Mouse (Mus musculus) neural tube, embryonic 14.5 days (tissue): ENCODE measurements around the gene Ctnnbl1. TPM values are rescaled to one million over a fixed set of nuclear protein-coding genes. Genes with fewer than 3 reads are reported as not detected.

ENCODE experiments used
- ATAC-seq: fragments of 200-750 bp; cut with Nextera tagmentation; 2 replicates; pipeline ENCODE4 v1.8.0; 2017; ENCODE audit warnings: low read depth, mild to moderate bottlenecking, moderate TSS enrichment, moderate library complexity
- H3K27ac ChIP-seq: fragments of 300-500 bp; sonication (generic); 2 replicates; pipeline ENCODE4 v1.5.1; 2014; ENCODE audit warnings: low read depth, mild to moderate bottlenecking, control low read depth, low read length, moderate library complexity, mixed read lengths
- H3K27me3 ChIP-seq: fragments of 300-500 bp; sonication (generic); 2 replicates; pipeline ENCODE4 v1.6.1; 2014; ENCODE audit warnings: low read length; ENCODE audit not compliant: control insufficient read depth, insufficient read depth
- H3K36me3 ChIP-seq: fragments of 300-500 bp; sonication (generic); 2 replicates; pipeline ENCODE4 v1.6.1; 2014; ENCODE audit warnings: low read length, mixed read lengths; ENCODE audit not compliant: control insufficient read depth, insufficient read depth
- H3K4me1 ChIP-seq: fragments of 300-500 bp; sonication (generic); 2 replicates; pipeline ENCODE4 v1.6.1; 2014; ENCODE audit warnings: low read length; ENCODE audit not compliant: control insufficient read depth, insufficient read depth
- H3K4me2 ChIP-seq: fragments of 300-500 bp; sonication (generic); 2 replicates; pipeline ENCODE4 v1.6.1; 2014; ENCODE audit warnings: mild to moderate bottlenecking, low read depth, low read length, control low read depth
- H3K4me3 ChIP-seq: fragments of 300-500 bp; sonication (generic); 2 replicates; pipeline ENCODE4 v1.5.1; 2014; ENCODE audit warnings: low read depth, low read length, control low read depth, mixed read lengths
- H3K9ac ChIP-seq: fragments of 300-500 bp; sonication (generic); replicated peaks from 2 replicates; pipeline ENCODE4 v1.6.1; 2014; ENCODE audit warnings: low read depth, mild to moderate bottlenecking, control low read depth, low read length, mixed read lengths
- H3K9me3 ChIP-seq: fragments of 300-500 bp; sonication (generic); 2 replicates; pipeline ENCODE4 v1.6.1; 2016; ENCODE audit warnings: low read length; ENCODE audit not compliant: control insufficient read depth
- WGBS: fragments of 180-500 bp; shearing (Covaris S2); extraction: QIAGEN DNeasy Blood & Tissue Kit; methylation state at CpG from one replicate; pipeline ENCODE4 v1.1.7; 2014; 5-methylcytosine and 5-hydroxymethylcytosine counted together
- polyA plus RNA-seq: library from polyadenylated mRNA; unstranded; fragments of >200 nt; fragmentation: Nextera tagmentation; extraction: Ambion mirVana; gene quantifications from 2 replicates; pipeline ENCODE4 v1.2.1, GENCODE M21; 2014

The Ctnnbl1 gene
- polyA plus RNA-seq, 1 experiment from 2014 or later, result 59.4 TPM

DNA sequence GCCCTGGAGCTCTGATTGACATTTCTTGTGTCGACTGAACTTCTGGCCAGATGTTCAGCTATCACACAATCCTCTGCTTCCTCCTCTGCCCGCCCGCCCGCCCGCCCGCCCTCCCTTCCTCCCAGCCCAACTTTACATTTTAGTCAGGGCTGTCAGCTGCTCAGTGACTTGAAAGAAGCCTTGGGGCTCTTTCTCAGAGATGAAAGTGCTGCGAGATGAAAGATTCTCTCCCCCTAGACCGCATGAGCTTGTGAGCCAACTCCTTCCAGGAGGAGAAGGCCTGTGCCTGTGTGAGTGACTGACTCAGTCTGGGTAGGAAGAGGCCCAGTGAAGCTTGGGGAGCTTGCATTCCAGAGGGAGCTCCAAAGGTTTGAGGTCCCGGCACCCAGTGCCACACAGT is 9.4 kb downstream of the Ctnnbl1 start:
- Histone ChIP-seq H3K9me3 (no peaks in the 10 kb centered on the region), H3K36me3 (no peaks in the 10 kb centered on the region), H3K4me2 (no peak overlapping the region), H3K27ac (no peak overlapping the region), H3K4me1 (peaks cover 14% of the 10 kb centered on the region), H3K27me3 (no peaks in the 10 kb centered on the region), H3K4me3 (no peak overlapping the region), H3K9ac (no peak overlapping the region)
- WGBS, result 82% methylated on average over 9 of the region's 9 CpGs
- no peak for ATAC-seq

GRCm38 (mm10) chr2:157747989-157748388 is 10.8 kb downstream of the Ctnnbl1 start:
- H3K4me1 ChIP-seq, result peaks cover 28% of the 10 kb centered on the region
- 47% methylated on average over 2 of the region's 2 CpGs for WGBS
- no peaks in the 10 kb centered on the region for H3K36me3 ChIP-seq
- H3K9ac ChIP-seq, result no peak overlapping the region
- H3K9me3 ChIP-seq, result no peaks in the 10 kb centered on the region
- no peak overlapping the region for H3K4me3 ChIP-seq
- no peaks in the 10 kb centered on the region for H3K27me3 ChIP-seq
- ATAC-seq, result no peak
- H3K4me2 ChIP-seq, result no peak overlapping the region
- H3K27ac ChIP-seq, result no peak overlapping the region

DNA sequence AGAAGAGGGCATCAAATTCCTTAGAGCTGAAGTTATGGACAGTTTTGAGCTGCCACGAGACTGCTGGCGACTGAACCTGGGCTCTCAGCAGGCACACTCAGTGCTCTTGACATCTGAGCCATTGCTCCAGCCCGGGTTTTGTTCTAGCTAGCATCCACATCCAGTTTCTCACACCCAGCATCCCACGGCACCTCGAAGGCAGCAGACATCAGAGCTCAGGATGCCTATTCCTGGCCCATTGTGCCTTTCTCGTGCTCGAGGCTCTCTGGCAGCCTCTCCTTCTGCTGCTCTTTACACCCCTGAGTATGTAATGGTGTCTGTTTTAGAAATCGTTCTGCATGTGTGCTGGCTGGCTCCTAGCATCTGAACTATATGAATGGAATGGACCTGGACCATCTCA is 13.3 kb downstream of the Ctnnbl1 start:
- no peak for ATAC-seq
- Histone ChIP-seq H3K4me3 (no peak overlapping the region), H3K9ac (0 out of 2 replicates have a peak overlapping the region, but pooled peaks have one; percentile 25), H3K27ac (peak overlapping the region; percentile 84), H3K27me3 (no peaks in the 10 kb centered on the region), H3K9me3 (no peaks in the 10 kb centered on the region), H3K36me3 (no peaks in the 10 kb centered on the region), H3K4me2 (no peak overlapping the region), H3K4me1 (peaks cover 41% of the 10 kb centered on the region)
- 75% methylated on average over 8 of the region's 8 CpGs for WGBS

DNA sequence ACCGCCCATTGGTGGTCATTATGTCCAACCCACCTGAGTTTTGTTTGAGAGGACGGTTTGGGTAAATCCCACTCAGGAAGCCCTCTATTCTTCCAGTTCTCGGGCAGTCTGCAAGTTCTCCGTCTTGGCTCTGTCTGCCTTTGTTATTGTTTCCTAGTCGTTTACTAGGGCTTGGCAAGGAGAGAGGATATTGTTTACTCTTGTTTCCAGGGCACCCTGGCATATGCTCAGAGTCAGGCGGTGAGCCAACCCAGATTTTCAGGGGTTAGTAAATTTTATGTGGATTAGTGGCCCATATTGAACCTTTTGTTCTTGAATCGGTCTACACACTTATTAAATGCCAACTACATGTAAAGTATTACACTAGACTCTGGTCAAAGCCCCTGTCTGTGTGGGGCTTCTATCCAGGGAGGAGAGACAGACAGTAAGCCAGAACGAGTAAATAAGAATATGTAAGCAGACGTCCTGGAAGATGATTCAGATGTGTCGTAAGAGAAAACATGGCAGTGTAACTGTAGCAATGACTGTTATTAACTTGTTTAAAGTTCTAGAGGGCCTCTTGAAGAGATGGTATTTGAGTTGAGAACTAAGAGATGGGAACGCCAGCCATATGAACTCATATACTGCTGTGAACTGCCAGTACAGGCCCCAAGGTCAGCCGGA is 13.9 kb downstream of the Ctnnbl1 start:
- H3K9me3 ChIP-seq, result no peaks in the 10 kb centered on the region
- no peak overlapping the region for H3K4me2 ChIP-seq
- H3K27ac ChIP-seq, result peak overlapping the region; percentile 84
- no peak for ATAC-seq
- 57% methylated on average over 12 of the region's 12 CpGs for WGBS
- peaks cover 46% of the 10 kb centered on the region for H3K4me1 ChIP-seq
- H3K36me3 ChIP-seq, result no peaks in the 10 kb centered on the region
- H3K4me3 ChIP-seq, result no peak overlapping the region
- H3K9ac ChIP-seq, result peak overlapping the region; percentile 4; the same call in 1 of the 2 replicates
- no peaks in the 10 kb centered on the region for H3K27me3 ChIP-seq

GRCm38 (mm10) chr2:157751589-157752373 is 14.6 kb downstream of the Ctnnbl1 start:
- ATAC-seq, result peak; percentile 67; the same call in 1 of the 2 replicates
- peaks cover 46% of the 10 kb centered on the region for H3K4me1 ChIP-seq
- 33% methylated on average over 22 of the region's 22 CpGs for WGBS

GRCm38 (mm10) chr2:157752374-157752743 is 15.2 kb downstream of the Ctnnbl1 start:
- WGBS, result 32% methylated on average over 7 of the region's 7 CpGs
- no peaks in the 10 kb centered on the region for H3K27me3 ChIP-seq
- H3K4me3 ChIP-seq, result no peak overlapping the region
- no peaks in the 10 kb centered on the region for H3K36me3 ChIP-seq
- H3K4me1 ChIP-seq, result peaks cover 46% of the 10 kb centered on the region
- H3K9ac ChIP-seq, result peak overlapping the region; percentile 25; the same call in 1 of the 2 replicates
- no peaks in the 10 kb centered on the region for H3K9me3 ChIP-seq
- peak overlapping the region; percentile 22; the same call in 1 of the 2 replicates for H3K4me2 ChIP-seq
- no peak for ATAC-seq
- peak overlapping the region; percentile 84 for H3K27ac ChIP-seq

More at GRCm38 (mm10) chr2:157751589-157752373, 14.6 kb downstream of the Ctnnbl1 start:
- no peak overlapping the region for H3K4me3 ChIP-seq
- no peaks in the 10 kb centered on the region for H3K9me3 ChIP-seq
- H3K27me3 ChIP-seq, result no peaks in the 10 kb centered on the region
- H3K9ac ChIP-seq, result peak overlapping the region; percentile 25; the same call in 1 of the 2 replicates
- peak overlapping the region; percentile 84 for H3K27ac ChIP-seq
- no peaks in the 10 kb centered on the region for H3K36me3 ChIP-seq
- H3K4me2 ChIP-seq, result peak overlapping the region; percentile 22; the same call in 1 of the 2 replicates

DNA sequence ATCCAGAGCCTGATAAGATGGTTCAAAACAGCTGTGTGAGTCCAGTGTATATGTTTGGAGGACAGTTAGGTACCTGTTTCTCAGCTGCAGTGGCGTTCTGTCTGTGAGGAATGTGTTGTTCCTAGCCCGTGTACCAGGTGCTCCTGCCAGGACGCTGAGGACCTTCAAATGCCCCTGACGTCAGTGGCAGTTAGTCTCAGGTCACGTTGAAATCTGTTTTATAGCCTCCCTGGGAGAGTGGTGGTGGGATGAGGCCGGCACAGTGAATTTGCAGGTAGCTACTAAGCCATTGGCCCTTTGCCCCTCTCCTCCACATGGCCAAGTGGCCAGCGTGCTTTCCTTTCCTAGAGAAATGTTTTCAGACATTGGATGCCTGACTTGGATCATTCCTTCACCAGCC is 18.6 kb downstream of the Ctnnbl1 start:
- Histone ChIP-seq H3K4me1 (peaks cover 40% of the 10 kb centered on the region), H3K9ac (no peak overlapping the region), H3K27ac (peak overlapping the region; percentile 61), H3K36me3 (no peaks in the 10 kb centered on the region), H3K4me2 (no peak overlapping the region), H3K9me3 (no peaks in the 10 kb centered on the region), H3K27me3 (no peaks in the 10 kb centered on the region), H3K4me3 (no peak overlapping the region)
- no peak for ATAC-seq
- 76% methylated on average over 7 of the region's 7 CpGs for WGBS

DNA sequence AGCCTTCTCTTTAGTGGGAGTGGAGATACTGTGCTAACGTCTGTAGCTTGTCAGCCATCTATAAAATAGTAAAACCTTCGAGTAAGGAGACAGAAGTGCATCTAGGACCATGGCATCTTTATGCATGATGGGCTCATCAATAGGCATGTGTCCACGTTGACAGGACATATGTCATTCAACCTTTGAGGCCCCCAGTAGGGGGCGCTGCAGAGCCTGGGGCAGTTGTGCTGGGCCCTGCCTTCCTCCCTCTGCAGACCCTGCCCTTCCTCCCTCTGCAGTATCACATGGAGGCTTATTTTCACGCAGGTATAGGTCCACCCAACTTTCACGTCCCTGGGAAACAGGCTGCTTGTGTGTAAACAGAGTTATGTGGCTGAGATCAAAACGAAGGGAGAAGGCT is 19.0 kb downstream of the Ctnnbl1 start:
- WGBS, result 76% methylated on average over 7 of the region's 7 CpGs
- Histone ChIP-seq H3K36me3 (no peaks in the 10 kb centered on the region), H3K4me2 (no peak overlapping the region), H3K9ac (no peak overlapping the region), H3K27ac (peak overlapping the region; percentile 61; the same call in 1 of the 2 replicates), H3K9me3 (no peaks in the 10 kb centered on the region), H3K4me1 (peaks cover 35% of the 10 kb centered on the region), H3K4me3 (no peak overlapping the region), H3K27me3 (no peaks in the 10 kb centered on the region)
- ATAC-seq, result no peak

- H3K27ac ChIP-seq, result no peak overlapping the region
- no peaks in the 10 kb centered on the region for H3K9me3 ChIP-seq
- H3K9ac ChIP-seq, result no peak overlapping the region
- H3K36me3 ChIP-seq, result no peaks in the 10 kb centered on the region
- 89% methylated on average over 5 of the region's 5 CpGs for WGBS
- no peak overlapping the region for H3K4me3 ChIP-seq
- no peak for ATAC-seq
- H3K27me3 ChIP-seq, result no peaks in the 10 kb centered on the region
- peaks cover 13% of the 10 kb centered on the region for H3K4me1 ChIP-seq
- no peak overlapping the region for H3K4me2 ChIP-seq
Measured at GRCm38 (mm10) chr2:157758395-157758794, 21.2 kb downstream of the Ctnnbl1 start.
